Mouse (Mus musculus) midbrain, embryonic 13.5 days (tissue): ENCODE results near the gene 1500009C09Rik. TPM values are rescaled to one million over a fixed set of nuclear protein-coding genes. Genes with fewer than 3 reads are reported as not detected.

Experiments
- ATAC-seq: fragments of 200-750 bp; cut with Nextera tagmentation; 2 replicates; pipeline ENCODE4 v1.8.0; 2017; ENCODE audit warnings: mild to moderate bottlenecking, moderate TSS enrichment, moderate library complexity
- H3K27ac ChIP-seq: fragments of 300-500 bp; sonication (generic); 2 replicates; pipeline ENCODE4 v1.5.1; 2015; ENCODE audit warnings: inconsistent platforms, mild to moderate bottlenecking, moderate library complexity
- H3K27me3 ChIP-seq: fragments of 300-500 bp; sonication (generic); 2 replicates; pipeline ENCODE4 v1.6.1; 2015; ENCODE audit warnings: mild to moderate bottlenecking, inconsistent platforms
- H3K36me3 ChIP-seq: fragments of 300-500 bp; sonication (generic); 2 replicates; pipeline ENCODE4 v1.6.1; 2015; ENCODE audit warnings: mild to moderate bottlenecking, inconsistent platforms
- H3K4me1 ChIP-seq: fragments of 300-500 bp; sonication (generic); replicated peaks from 2 replicates; pipeline ENCODE4 v1.6.1; 2015; ENCODE audit warnings: inconsistent platforms
- H3K4me2 ChIP-seq: fragments of 300-500 bp; sonication (generic); replicated peaks from 2 replicates; pipeline ENCODE4 v1.6.1; 2015; ENCODE audit warnings: moderate library complexity, mild to moderate bottlenecking, inconsistent platforms
- H3K4me3 ChIP-seq: fragments of 300-500 bp; sonication (generic); replicated peaks from 2 replicates; pipeline ENCODE4 v1.5.1; 2015; ENCODE audit warnings: mild to moderate bottlenecking, inconsistent platforms
- H3K9ac ChIP-seq: fragments of 300-500 bp; sonication (generic); replicated peaks from 2 replicates; pipeline ENCODE4 v1.6.1; 2015; ENCODE audit warnings: mild to moderate bottlenecking, inconsistent platforms
- H3K9me3 ChIP-seq: fragments of 300-500 bp; sonication (generic); 2 replicates; pipeline ENCODE4 v1.6.1; 2016; ENCODE audit warnings: mild to moderate bottlenecking, inconsistent platforms
- WGBS: fragments of 180-500 bp; shearing (Covaris S2); methylation state at CpG from one replicate; pipeline ENCODE4 v1.1.7; 2015; 5-methylcytosine and 5-hydroxymethylcytosine counted together
- polyA plus RNA-seq: library from polyadenylated mRNA; unstranded; fragments of >200 nt; fragmentation: Nextera tagmentation; extraction: Ambion mirVana; gene quantifications from 2 replicates; pipeline ENCODE4 v1.2.1, GENCODE M21; 2015

The 1500009C09Rik gene
- polyA plus RNA-seq, 1 experiment from 2014 or later, result 9.7 TPM

DNA sequence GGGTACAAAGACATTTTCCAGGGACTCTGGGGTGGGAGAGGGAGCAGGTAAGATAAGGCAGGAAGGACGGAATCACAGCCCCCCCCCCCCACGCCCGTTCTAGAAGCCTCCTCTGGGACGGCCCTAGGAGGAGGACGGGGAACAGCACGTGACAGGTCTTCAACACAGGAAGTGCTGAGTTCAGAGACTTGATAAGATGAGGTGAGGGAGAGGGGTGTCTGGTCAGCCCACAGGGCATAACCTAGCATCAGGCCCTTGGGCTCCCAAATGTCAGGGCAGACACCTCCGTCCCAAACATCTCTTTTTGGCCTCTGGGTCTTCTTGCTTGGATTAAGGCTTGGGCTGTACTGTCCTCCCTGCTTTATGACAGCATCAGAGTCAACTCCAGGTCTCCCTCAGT is 28.9 kb upstream of the 1500009C09Rik start:
- Histone ChIP-seq H3K4me1 (peaks cover 22% of the 10 kb centered on the region), H3K9ac (no peak overlapping the region), H3K4me3 (no peak overlapping the region), H3K36me3 (no peaks in the 10 kb centered on the region), H3K4me2 (no peak overlapping the region), H3K27me3 (peaks cover 26% of the 10 kb centered on the region), H3K9me3 (no peaks in the 10 kb centered on the region), H3K27ac (no peak overlapping the region)
- 52% methylated on average over 6 of the region's 7 CpGs for WGBS
- peak; percentile 12; the same call in 1 of the 2 replicates for ATAC-seq

- WGBS, result 1% methylated on average over 41 of the region's 44 CpGs
- peaks cover 26% of the 10 kb centered on the region for H3K27me3 ChIP-seq
- peak within 1 kb of the TSS; percentile 54 for H3K9ac ChIP-seq
- no peaks in the 10 kb centered on the region for H3K36me3 ChIP-seq
- no peaks in the 10 kb centered on the region for H3K9me3 ChIP-seq
- H3K4me2 ChIP-seq, result peak within 1 kb of the TSS; percentile 63
- H3K4me1 ChIP-seq, result peaks cover 22% of the 10 kb centered on the region
- H3K4me3 ChIP-seq, result peak within 1 kb of the TSS; percentile 34
- H3K27ac ChIP-seq, result no peak within 1 kb of the TSS
- peak; percentile 68 for ATAC-seq
These were observed 28.3 kb upstream of the 1500009C09Rik start, which contains the start of gene Tnfrsf13c for GRCm38 (mm10) chr15:82223657-82224601. Gene Tnfrsf13c, minus strand, starts transcription at chr15:82224369.

DNA sequence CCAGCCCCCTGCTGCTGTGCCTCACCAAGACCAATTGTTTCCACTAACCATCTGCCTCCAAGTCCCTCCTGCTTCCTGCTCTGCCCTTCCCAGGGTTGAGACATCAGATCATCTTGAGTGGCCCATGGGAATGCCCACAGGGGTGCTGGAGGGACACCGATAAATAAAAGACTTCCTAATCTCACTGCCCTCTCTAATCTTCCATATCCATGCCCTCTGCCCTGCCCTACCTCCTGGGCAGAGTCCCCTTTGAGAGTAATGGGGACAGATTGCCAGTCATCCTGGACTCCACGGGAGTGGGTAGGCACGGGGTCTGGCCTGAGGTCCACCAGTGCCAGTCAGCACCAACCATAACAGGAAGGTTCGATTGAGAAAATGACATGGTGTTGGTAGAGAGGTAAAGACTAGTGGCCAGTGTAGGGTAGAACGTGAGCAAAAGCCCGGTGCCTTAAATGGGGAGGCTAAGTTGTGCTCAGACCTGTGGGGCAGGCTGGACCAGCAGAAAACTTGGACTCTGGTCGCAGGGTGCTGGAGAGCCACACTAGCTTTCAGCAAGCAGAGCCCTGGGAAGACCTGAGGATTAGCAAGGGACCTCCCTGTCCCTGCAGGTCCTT is 27.5 kb upstream of the 1500009C09Rik start:
- H3K36me3 ChIP-seq, result no peaks in the 10 kb centered on the region
- peaks cover 26% of the 10 kb centered on the region for H3K27me3 ChIP-seq
- no peak overlapping the region; the same call in 1 of the 2 replicates for H3K9ac ChIP-seq
- peak overlapping the region; percentile 63 for H3K4me2 ChIP-seq
- peaks cover 18% of the 10 kb centered on the region for H3K4me1 ChIP-seq
- H3K9me3 ChIP-seq, result no peaks in the 10 kb centered on the region
- peak overlapping the region; percentile 34; the same call in 1 of the 2 replicates for H3K4me3 ChIP-seq
- WGBS, result 41% methylated on average over 7 of the region's 7 CpGs
- no peak overlapping the region for H3K27ac ChIP-seq
- peak; percentile 38 for ATAC-seq

DNA sequence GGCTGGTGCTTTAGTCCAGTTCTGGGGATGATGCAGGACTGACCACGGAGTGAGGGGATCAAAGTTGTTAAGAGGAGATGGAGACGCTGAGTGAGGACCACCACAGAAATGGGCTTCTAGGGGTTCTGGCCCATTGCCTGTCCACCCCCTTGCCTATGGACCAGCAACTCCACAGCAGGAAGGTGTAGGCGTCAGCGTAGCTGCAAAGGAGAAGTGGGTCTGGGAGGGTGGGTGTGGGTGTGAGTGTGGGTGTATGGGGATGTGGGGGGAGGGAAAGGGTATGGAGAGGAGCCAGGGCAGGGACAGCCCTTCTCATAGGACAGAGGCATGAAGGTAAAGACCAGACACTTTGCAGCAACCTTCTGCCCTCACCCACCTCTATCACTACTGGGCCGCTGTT is 26.4 kb upstream of the 1500009C09Rik start:
- no peaks in the 10 kb centered on the region for H3K9me3 ChIP-seq
- H3K27ac ChIP-seq, result no peak overlapping the region
- H3K4me1 ChIP-seq, result peaks cover 16% of the 10 kb centered on the region
- H3K4me3 ChIP-seq, result no peak overlapping the region
- H3K9ac ChIP-seq, result no peak overlapping the region
- peaks cover 26% of the 10 kb centered on the region for H3K27me3 ChIP-seq
- ATAC-seq, result no peak
- no peak overlapping the region for H3K4me2 ChIP-seq
- H3K36me3 ChIP-seq, result no peaks in the 10 kb centered on the region
- WGBS, result 92% methylated on average over 5 of the region's 5 CpGs

- H3K9ac ChIP-seq, result 0 out of 2 replicates have a peak overlapping the region, but pooled peaks have one; percentile 17
- 37% methylated on average over 11 of the region's 11 CpGs for WGBS
- H3K4me3 ChIP-seq, result no peak overlapping the region
- no peaks in the 10 kb centered on the region for H3K9me3 ChIP-seq
- no peak for ATAC-seq
- peaks cover 2% of the 10 kb centered on the region for H3K4me1 ChIP-seq
- no peak overlapping the region for H3K4me2 ChIP-seq
- no peaks in the 10 kb centered on the region; the same call in 1 of the 2 replicates for H3K36me3 ChIP-seq
- H3K27ac ChIP-seq, result no peak overlapping the region
- H3K27me3 ChIP-seq, result peaks cover 11% of the 10 kb centered on the region
These were observed 22.6 kb upstream of the 1500009C09Rik start for GRCm38 (mm10) chr15:82229542-82230045.

- no peak overlapping the region for H3K27ac ChIP-seq
- H3K4me1 ChIP-seq, result no peaks in the 10 kb centered on the region
- no peak overlapping the region for H3K4me3 ChIP-seq
- no peaks in the 10 kb centered on the region; the same call in 1 of the 2 replicates for H3K36me3 ChIP-seq
- H3K4me2 ChIP-seq, result no peak overlapping the region
- WGBS, result 66% methylated on average over 6 of the region's 6 CpGs
- H3K27me3 ChIP-seq, result peaks cover 5% of the 10 kb centered on the region
- H3K9me3 ChIP-seq, result no peaks in the 10 kb centered on the region
- no peak for ATAC-seq
- H3K9ac ChIP-seq, result no peak overlapping the region
These were observed 22.0 kb upstream of the 1500009C09Rik start for GRCm38 (mm10) chr15:82230098-82230611.

DNA sequence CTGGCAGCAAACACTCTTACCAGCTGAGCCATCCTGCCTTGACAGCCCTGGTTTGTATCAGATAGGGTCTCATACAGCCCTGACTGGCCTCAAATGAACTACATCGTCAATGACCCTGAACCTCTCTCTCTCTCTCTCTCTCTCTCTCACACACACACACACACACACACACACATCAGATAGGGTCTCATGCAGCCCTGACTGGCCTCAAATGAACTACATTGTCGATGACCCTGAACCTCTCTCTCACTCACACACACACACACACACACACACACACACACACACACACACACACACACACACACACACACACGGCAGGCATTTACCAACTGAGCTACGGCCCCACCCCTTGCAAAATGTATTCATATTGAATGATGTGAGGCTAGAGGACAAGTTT is 21.1 kb upstream of the 1500009C09Rik start:
- Histone ChIP-seq H3K9me3 (no peaks in the 10 kb centered on the region), H3K4me3 (no peak overlapping the region), H3K27ac (no peak overlapping the region), H3K4me2 (no peak overlapping the region), H3K4me1 (no peaks in the 10 kb centered on the region), H3K36me3 (no peaks in the 10 kb centered on the region; the same call in 1 of the 2 replicates), H3K9ac (no peak overlapping the region), H3K27me3 (no peaks in the 10 kb centered on the region)
- 77% methylated on average over 4 of the region's 4 CpGs for WGBS
- 0 out of 2 replicates have a peak, but pooled peaks have one; percentile 24 for ATAC-seq

GRCm38 (mm10) chr15:82231591-82232378 is 20.4 kb upstream of the 1500009C09Rik start:
- Histone ChIP-seq H3K36me3 (no peaks in the 10 kb centered on the region; the same call in 1 of the 2 replicates), H3K4me1 (no peaks in the 10 kb centered on the region), H3K9me3 (no peaks in the 10 kb centered on the region), H3K27ac (no peak overlapping the region), H3K9ac (0 out of 2 replicates have a peak overlapping the region, but pooled peaks have one; percentile 33), H3K4me3 (no peak overlapping the region), H3K27me3 (no peaks in the 10 kb centered on the region), H3K4me2 (no peak overlapping the region)
- 69% methylated on average over 11 of the region's 11 CpGs for WGBS
- no peak for ATAC-seq

DNA sequence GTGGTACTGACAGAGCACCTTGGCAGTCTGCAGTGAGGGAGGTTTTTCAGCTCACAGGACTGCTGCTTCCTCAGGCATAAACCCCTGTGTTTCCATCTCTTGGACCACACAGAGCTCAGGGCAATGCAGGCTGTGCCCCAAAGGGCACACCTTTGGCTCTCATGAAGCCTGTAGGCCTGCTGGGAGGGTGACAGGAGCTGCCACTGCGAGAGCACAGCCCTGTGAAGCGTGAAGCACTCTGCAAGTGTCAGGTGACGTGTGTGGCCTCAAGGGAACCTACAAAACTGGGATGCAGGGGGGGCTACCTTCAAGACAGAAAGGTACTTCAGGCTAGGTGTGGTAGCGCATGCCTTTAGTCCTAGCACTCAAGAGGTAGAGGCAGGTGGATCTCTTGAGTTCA is 19.5 kb upstream of the 1500009C09Rik start:
- WGBS, result 77% methylated on average over 4 of the region's 4 CpGs
- no peak overlapping the region for H3K9ac ChIP-seq
- ATAC-seq, result no peak
- H3K27ac ChIP-seq, result no peak overlapping the region
- H3K9me3 ChIP-seq, result no peaks in the 10 kb centered on the region
- no peak overlapping the region for H3K4me3 ChIP-seq
- H3K4me1 ChIP-seq, result no peaks in the 10 kb centered on the region
- H3K4me2 ChIP-seq, result no peak overlapping the region
- no peaks in the 10 kb centered on the region; the same call in 1 of the 2 replicates for H3K36me3 ChIP-seq
- H3K27me3 ChIP-seq, result no peaks in the 10 kb centered on the region

DNA sequence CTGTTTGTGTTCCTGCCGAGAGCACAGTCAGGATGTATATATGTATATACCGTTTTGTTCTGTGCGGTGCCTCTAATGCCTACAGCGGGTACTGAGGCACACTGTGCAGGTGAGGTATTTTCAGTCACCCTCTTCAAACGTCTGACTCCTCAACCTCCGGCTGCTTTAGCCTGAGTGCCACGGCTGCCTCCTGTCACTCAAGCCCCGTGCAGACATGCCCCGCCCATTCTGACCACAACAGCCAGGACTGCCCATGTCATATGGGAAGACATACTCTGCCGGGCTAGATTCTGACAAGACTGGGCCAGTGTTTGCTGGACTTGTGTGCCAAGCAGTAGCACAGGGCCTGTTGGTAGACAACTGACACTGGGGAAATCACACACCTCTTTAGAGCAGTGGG is 16.5 kb upstream of the 1500009C09Rik start:
- no peaks in the 10 kb centered on the region for H3K4me1 ChIP-seq
- no peak for ATAC-seq
- peaks cover 3% of the 10 kb centered on the region for H3K36me3 ChIP-seq
- no peak overlapping the region for H3K9ac ChIP-seq
- H3K9me3 ChIP-seq, result no peaks in the 10 kb centered on the region
- no peak overlapping the region for H3K4me2 ChIP-seq
- no peak overlapping the region for H3K27ac ChIP-seq
- no peaks in the 10 kb centered on the region for H3K27me3 ChIP-seq
- H3K4me3 ChIP-seq, result no peak overlapping the region
- 71% methylated on average over 10 of the region's 10 CpGs for WGBS

DNA sequence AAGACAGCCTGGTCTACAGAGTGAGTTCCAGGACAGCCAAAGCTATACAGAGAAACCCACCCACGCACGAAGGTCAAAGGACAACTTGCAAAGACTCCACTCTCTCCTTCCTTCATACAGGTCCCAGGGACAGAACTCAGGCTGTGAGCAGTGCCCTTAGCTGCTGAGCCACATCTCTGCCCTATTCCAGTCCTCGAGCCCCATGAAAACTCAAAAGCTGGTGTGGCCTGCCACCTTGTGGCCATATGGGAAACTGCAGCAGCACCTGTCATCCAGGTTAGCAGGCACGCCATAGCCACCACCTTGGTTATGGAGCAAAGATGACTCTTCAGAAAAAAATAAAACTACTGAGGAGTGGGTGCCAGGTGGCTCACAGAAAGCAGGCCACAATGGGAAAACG is 15.6 kb upstream of the 1500009C09Rik start:
- Histone ChIP-seq H3K27me3 (no peaks in the 10 kb centered on the region), H3K4me3 (no peak overlapping the region), H3K27ac (no peak overlapping the region), H3K4me1 (no peaks in the 10 kb centered on the region), H3K36me3 (peaks cover 3% of the 10 kb centered on the region), H3K4me2 (no peak overlapping the region), H3K9me3 (no peaks in the 10 kb centered on the region), H3K9ac (no peak overlapping the region)
- 18% methylated on average over 5 of the region's 5 CpGs for WGBS
- ATAC-seq, result peak; percentile 90
